8 mouse cellular contexts compared by ENCODE assay signal in genomic region chr13:103921831-103922380, GRCm38 (mm10). TPM values are rescaled to one million over a fixed set of nuclear protein-coding genes. Genes with fewer than 3 reads are reported as not detected.
DNase-seq lines count a peak whose midpoint lies in the region; ATAC-seq and TF ChIP-seq lines count a peak whose summit lies in the region.

No protein-coding gene starts in this region.

- no peak for TF ChIP-seq POLR2A in myocyte (IDR thresholded peaks at IDR 0.05; ENCODE audit: insufficient read length, low read depth)

- H3K4me2 ChIP-seq in embryonic facial prominence, embryonic 12.5 days (replicated peaks), result peak overlapping the region; percentile 71
- peak overlapping the region; percentile 56 for H3K4me2 ChIP-seq in intestine, embryonic 16.5 days (ENCODE audit: low read depth, low read length)
- H3K4me2 ChIP-seq in myocyte (ENCODE audit: low read depth), result peak overlapping the region; percentile 75

- H3K9ac ChIP-seq in embryonic facial prominence, embryonic 12.5 days, result peak overlapping the region; percentile 99
- H3K9ac ChIP-seq in intestine, embryonic 16.5 days (ENCODE audit: low read depth, low read length), result peak overlapping the region; percentile 100

- no peaks in the 10 kb centered on the region for H3K36me3 ChIP-seq in embryonic facial prominence, embryonic 12.5 days
- no peaks in the 10 kb centered on the region for H3K36me3 ChIP-seq in intestine, embryonic 16.5 days (ENCODE audit: control insufficient read depth, insufficient read depth, low read length)
- no peaks in the 10 kb centered on the region for H3K36me3 ChIP-seq in myocyte (ENCODE audit: control insufficient read depth, insufficient read depth)

- H3K27ac ChIP-seq in left cerebral cortex, adult 2 months, result peak overlapping the region; percentile 88
- peak overlapping the region; percentile 100 for H3K27ac ChIP-seq in embryonic facial prominence, embryonic 12.5 days
- H3K27ac ChIP-seq in intestine, embryonic 16.5 days (ENCODE audit: low read length), result peak overlapping the region; percentile 100

- DNase-seq in left cerebral cortex, adult 2 months (ENCODE audit: extremely low spot score in 1 of 2, low spot score in 2 of 2), result no peak
- no peak for DNase-seq in left cerebral cortex, adult 11 months (ENCODE audit: low spot score)
- no peak for DNase-seq in embryo, embryonic 10.5 days (ENCODE audit: low spot score)
- DNase-seq in adrenal gland, postnatal 10 days, result no peak
- no peak for DNase-seq in layer of hippocampus, postnatal 36 days

- no peak for ATAC-seq in embryonic facial prominence, embryonic 12.5 days (ENCODE audit: insufficient number of reproducible peaks, insufficient read depth, low FRiP score, low TSS enrichment)
- 0 out of 2 replicates have a peak, but pooled peaks have one; percentile 5 for ATAC-seq in intestine, embryonic 16.5 days

- peaks cover 31% of the 10 kb centered on the region for H3K79me2 ChIP-seq in myocyte (ENCODE audit: control insufficient read depth, insufficient read depth)

- 13% methylated on average over 11 of the region's 11 CpGs for WGBS in embryonic facial prominence, embryonic 12.5 days
- WGBS in intestine, embryonic 16.5 days, result 11% methylated on average over 11 of the region's 11 CpGs

- intact Hi-C loops in left cerebral cortex, adult 2 months (cut with DNase I), result loop anchor here (2.0 to 10.0 kb wide), 2 partner anchors 113 to 187 kb away; partner anchors contain the start of genes Nln and Sgtb

- H3K4me3 ChIP-seq in left cerebral cortex, adult 2 months, result peak overlapping the region; percentile 58
- peak overlapping the region; percentile 86 for H3K4me3 ChIP-seq in embryonic facial prominence, embryonic 12.5 days
- H3K4me3 ChIP-seq in intestine, embryonic 16.5 days (ENCODE audit: low read length), result peak overlapping the region; percentile 88
- H3K4me3 ChIP-seq in myocyte, result peak overlapping the region; percentile 90

- H3K9me3 ChIP-seq in embryonic facial prominence, embryonic 12.5 days, result no peaks in the 10 kb centered on the region
- no peaks in the 10 kb centered on the region for H3K9me3 ChIP-seq in intestine, embryonic 16.5 days (ENCODE audit: control insufficient read depth, low read length)

- no peak for TF ChIP-seq CTCF in left cerebral cortex, adult 2 months (IDR thresholded peaks at IDR 0.05)

- H3K4me1 ChIP-seq in embryonic facial prominence, embryonic 12.5 days, result peaks cover 18% of the 10 kb centered on the region
- H3K4me1 ChIP-seq in intestine, embryonic 16.5 days (ENCODE audit: control insufficient read depth, insufficient read depth, low read length), result peaks cover 9% of the 10 kb centered on the region; the same call in 1 of the 2 replicates

- peak overlapping the region; percentile 100 for H3ac ChIP-seq in myocyte (ENCODE audit: control insufficient read depth, insufficient read length)

- H3K27me3 ChIP-seq in embryonic facial prominence, embryonic 12.5 days, result no peaks in the 10 kb centered on the region
- no peaks in the 10 kb centered on the region for H3K27me3 ChIP-seq in intestine, embryonic 16.5 days (replicated peaks; ENCODE audit: control insufficient read depth, insufficient read depth, low read length)
- H3K27me3 ChIP-seq in myocyte (ENCODE audit: control insufficient read depth, insufficient read depth, insufficient read length), result no peaks in the 10 kb centered on the region

TF ChIP-seq in myocyte, 11 proteins besides CTCF, POLR2A, EP300 and RAD21:
- TF ChIP-seq MYOD1 (IDR thresholded peaks at IDR 0.05; ENCODE audit: control insufficient read depth in 1 of 3, insufficient read length in 2 of 3, low read depth in 2 of 3) (no peak), E2F4 (IDR thresholded peaks at IDR 0.05; ENCODE audit: insufficient read depth) (no peak), MYOG (IDR thresholded peaks at IDR 0.05; ENCODE audit: control insufficient read depth in 1 of 3, insufficient read depth in 1 of 3, insufficient read length in 2 of 3, low read depth in 2 of 3) (no peak), REST (IDR thresholded peaks at IDR 0.05; ENCODE audit: insufficient read depth, insufficient read length) (no peak), CEBPB (IDR thresholded peaks at IDR 0.05; ENCODE audit: insufficient read depth, poor library complexity, severe bottlenecking) (no peak)

RNA-seq across cellular contexts. Expression of gene Erbin, which starts 1.6 kb away (rescaled TPM):
- 10 to 100 TPM; 37.5 to 39.2 TPM for total RNA-seq in left cerebral cortex, adult 2 months (2021)
- 28.4 and 29.8 TPM in 2 replicates for polyA plus RNA-seq in embryonic facial prominence, embryonic 12.5 days (2016; fragmentation: Nextera tagmentation; extraction: Ambion mirVana)
- 12.9 and 14.2 TPM in 2 replicates for polyA plus RNA-seq in intestine, embryonic 16.5 days (2015; fragmentation: Nextera tagmentation; extraction: Ambion mirVana)
- polyA plus RNA-seq in myocyte (2012; fragmentation: generic; extraction: Trizol), result 8.4 TPM
- total RNA-seq in adrenal gland, postnatal 10 days (2021), result 10 to 100 TPM; 73.8 to 80.7 TPM
- total RNA-seq in layer of hippocampus, postnatal 36 days (2021), result 10 to 100 TPM; 43.0 to 44.8 TPM
